Mouse (Mus musculus) bone marrow, adult 2 months (tissue): ENCODE measurements around the gene Arhgap45.

Source experiments
- CTCF ChIP-seq: fragments of 200-500 bp; IDR thresholded peaks from 2 replicates; pipeline ENCODE4 v1.5.1; 2011; ENCODE audit warnings: low read length, control low read depth; ENCODE audit not compliant: control insufficient read depth, insufficient read depth
- POLR2A ChIP-seq: fragments of 200-500 bp; IDR thresholded peaks from 2 replicates; pipeline ENCODE4 v1.6.1; 2011; ENCODE audit warnings: low read depth, mild to moderate bottlenecking, control low read depth, low read length, borderline replicate concordance; ENCODE audit not compliant: control insufficient read depth

DNA sequence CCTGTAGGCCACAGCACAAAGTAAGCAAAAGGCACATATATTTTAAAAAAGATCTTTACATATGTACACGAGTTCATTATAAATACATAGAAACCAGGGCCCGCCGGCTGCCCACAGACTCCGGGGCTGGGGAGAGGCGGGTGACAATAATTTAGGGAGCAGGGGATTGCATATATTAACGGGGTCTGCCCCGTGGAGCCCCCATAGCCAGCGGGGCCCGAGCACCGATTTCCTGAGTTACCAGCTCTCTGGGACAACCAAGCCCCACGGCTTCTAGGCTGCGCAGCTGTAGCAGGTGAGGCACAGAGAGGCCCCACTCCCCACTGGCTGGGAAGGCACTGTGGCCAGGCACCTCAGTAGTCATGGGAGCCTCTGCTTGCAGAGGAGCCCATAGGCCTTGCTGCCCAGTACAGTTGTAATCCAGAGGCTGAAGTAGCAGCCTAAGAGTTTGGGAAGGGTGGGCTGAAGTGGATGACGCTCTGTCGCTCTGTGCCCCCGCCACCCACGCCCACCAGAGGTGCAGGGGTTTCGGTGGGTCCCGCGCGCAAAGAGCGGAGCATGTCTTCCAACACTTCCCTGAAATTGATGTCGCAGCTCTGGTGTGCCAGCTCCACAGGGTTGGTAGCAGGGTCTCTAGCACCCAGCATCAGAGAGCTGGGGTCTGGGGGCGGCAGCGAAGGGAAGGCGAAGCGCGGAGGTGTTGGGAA is 40.7 kb downstream of the Arhgap45 start:
- peak; percentile 15; the same call in 1 of the 2 replicates for TF ChIP-seq POLR2A
- no peak for TF ChIP-seq CTCF
